Mouse (Mus musculus): ENCODE data around the gene Mif4gd.

- TF ChIP-seq GATA1 (IDR thresholded peaks at IDR 0.05; ENCODE audit: borderline replicate concordance, low read length) (no peak), FLI1 (IDR thresholded peaks at IDR 0.05; ENCODE audit: low read length) (no peak)
Measured at GRCm38 (mm10) chr11:115601174-115601573, 11.6 kb downstream of the Mif4gd start.
